Mouse (Mus musculus) right cerebral cortex, postnatal 4 days (tissue): Measurements from ENCODE around the gene Tmem156.

Source experiments
- DNase-seq: peaks from one replicate; pipeline ENCODE4 v3.0.0-alpha.2; 2022

Gene Tmem156

DNA sequence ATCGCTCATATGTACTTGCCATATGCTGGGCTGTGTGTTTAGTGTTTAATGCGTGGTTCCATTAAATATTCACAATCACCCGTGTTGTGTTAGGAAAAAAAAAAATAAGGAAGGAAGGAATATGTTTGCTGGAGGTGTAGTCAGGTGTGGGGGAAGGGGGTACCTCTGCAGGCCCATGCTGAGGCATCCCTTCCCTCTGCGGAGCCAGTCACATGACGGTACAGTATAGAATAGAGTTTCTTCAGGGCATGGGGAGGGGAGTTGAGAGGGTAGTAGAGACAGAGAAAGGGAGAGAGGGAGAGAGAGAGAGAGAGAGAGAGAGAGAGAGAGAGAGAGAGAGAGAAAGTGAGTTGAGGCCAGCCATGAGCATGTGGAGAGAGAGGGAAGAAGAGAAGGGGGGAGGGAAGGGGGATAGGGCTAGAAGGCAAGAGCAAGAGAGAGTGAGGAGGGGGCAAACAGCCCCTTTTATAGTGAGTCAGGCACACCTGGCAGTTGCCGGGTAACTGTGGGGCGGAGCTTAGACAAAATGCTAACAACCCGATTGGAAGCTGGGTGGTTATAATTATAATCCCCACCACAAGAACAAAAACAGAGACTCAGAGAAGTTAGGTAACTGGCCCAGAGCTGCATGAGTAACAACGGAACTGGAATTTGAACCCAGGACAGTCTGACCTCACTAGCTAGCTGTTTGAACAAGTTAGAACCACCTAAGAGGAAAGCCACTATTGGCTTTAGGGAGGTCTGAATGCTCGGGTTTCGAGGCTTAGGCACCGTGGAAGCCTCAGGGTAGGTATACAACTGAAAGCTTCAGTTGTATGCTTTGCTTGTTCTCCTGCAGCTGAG lies 45.3 kb downstream of the Tmem156 start:
- DNase-seq = no peak

GRCm38 (mm10) chr5:65045642-65046370 lies 46.1 kb downstream of the Tmem156 start:
- no peak for DNase-seq

DNA sequence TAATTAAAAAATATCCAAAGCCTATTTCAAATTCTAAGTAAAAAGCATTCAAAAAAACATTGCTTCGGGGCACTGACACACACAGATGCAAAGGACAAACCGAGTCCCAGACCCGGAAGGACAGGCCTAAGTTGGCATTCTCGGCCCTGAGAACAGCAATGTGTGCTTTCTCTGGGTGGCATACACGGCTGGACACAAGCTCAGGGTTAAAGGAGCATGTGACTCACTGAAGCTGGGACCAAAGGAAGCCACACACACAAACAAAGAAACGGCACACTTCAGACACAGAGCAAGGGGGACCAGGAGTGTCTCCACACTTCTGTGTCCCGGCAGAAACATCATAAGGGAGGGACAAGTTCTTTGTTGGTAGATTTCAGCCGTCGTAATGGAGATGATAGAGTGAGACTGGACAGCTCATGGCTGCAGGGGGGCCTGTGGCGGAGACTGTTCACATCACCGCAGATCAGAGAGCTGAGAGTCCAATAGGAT lies 48.5 kb downstream of the Tmem156 start:
- no peak for DNase-seq

- DNase-seq = no peak
These were observed 51.5 kb downstream of the Tmem156 start for GRCm38 (mm10) chr5:65040463-65040862.

- DNase-seq = no peak
These were observed 52.9 kb downstream of the Tmem156 start for GRCm38 (mm10) chr5:65038811-65039571.

- DNase-seq = no peak
These were observed 53.6 kb downstream of the Tmem156 start for GRCm38 (mm10) chr5:65038305-65038704.

GRCm38 (mm10) chr5:65036597-65036996 lies 55.3 kb downstream of the Tmem156 start:
- peak; percentile 39 for DNase-seq

GRCm38 (mm10) chr5:65028019-65028418 lies 63.9 kb downstream of the Tmem156 start:
- DNase-seq = no peak

GRCm38 (mm10) chr5:65026776-65027175 lies 65.2 kb downstream of the Tmem156 start:
- no peak for DNase-seq

GRCm38 (mm10) chr5:65025916-65026315 lies 66.0 kb downstream of the Tmem156 start:
- DNase-seq = no peak

DNA sequence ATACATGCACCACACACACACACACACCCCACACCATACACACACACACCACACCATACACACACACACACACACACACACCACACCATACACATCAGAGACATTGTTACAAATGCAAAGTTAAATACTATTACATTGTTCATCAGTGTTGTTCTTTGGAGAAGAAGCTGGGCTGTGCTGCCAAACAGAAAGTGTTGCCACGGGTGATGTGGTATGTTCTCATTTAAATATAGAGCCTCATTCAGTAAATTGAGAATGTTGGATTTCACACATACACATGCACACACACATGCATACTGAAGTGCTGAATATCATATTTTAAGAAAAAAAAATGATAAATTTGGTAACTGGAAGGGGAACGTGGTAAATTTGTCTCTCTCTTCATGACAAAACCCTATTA lies 67.3 kb downstream of the Tmem156 start:
- no peak for DNase-seq

- DNase-seq = no peak
These were observed 69.9 kb downstream of the Tmem156 start for GRCm38 (mm10) chr5:65022006-65022405.

- DNase-seq = peak; percentile 42
These were observed 72.1 kb downstream of the Tmem156 start for GRCm38 (mm10) chr5:65019823-65020222.

DNA sequence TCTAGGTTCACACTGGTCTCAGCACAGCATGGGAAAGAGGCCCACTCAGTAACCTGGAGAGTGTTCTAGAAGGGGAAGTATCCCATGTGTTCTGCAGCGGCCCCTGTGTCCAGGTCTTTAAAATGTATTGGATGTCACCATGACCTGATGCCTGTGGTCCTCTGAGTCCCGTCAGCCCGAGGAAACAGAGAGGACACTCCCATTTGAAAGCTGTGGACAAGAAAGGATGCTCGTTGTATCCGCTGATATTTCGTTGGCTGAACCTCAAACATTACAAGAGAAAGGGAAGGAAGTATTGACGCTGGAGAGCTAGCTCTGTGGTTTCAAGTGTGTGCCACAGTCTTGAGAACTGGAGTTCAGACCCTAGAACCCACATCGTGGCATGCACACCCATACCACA lies 72.8 kb downstream of the Tmem156 start:
- DNase-seq = no peak

- no peak for DNase-seq
These were observed 76.4 kb downstream of the Tmem156 start for GRCm38 (mm10) chr5:65015508-65015907.

DNA sequence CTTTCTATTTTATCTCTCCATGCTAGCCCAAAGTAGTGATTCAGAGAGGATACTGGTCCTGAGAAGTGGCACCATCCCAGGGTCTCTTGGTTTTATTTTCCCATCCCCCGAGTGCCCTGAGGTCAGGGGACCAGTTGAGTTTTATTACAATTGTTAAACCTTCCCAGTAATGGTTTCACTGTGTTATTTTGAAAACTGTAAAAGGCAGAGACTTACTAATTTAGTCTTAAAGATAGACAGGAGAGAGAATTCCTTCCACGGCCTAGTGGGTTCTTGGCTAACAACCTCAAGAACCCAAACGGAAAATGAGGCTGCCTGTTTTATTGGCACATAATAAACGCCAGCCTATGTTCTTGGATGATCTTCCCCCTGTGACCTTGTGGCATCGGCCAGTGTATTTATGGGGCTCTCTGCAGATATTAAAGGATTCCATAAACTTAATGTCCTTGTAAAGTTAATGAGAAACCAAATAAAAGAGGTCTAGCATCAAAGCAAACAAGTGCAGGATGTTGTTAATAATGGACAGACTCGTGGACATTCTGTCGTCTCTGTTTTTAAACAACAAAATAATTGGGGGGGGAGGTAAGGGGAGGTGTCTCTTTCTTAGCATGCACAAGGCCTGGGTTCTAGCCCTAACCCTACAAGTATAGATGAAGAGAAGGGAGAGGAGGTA lies 79.9 kb downstream of the Tmem156 start:
- DNase-seq = no peak

DNA sequence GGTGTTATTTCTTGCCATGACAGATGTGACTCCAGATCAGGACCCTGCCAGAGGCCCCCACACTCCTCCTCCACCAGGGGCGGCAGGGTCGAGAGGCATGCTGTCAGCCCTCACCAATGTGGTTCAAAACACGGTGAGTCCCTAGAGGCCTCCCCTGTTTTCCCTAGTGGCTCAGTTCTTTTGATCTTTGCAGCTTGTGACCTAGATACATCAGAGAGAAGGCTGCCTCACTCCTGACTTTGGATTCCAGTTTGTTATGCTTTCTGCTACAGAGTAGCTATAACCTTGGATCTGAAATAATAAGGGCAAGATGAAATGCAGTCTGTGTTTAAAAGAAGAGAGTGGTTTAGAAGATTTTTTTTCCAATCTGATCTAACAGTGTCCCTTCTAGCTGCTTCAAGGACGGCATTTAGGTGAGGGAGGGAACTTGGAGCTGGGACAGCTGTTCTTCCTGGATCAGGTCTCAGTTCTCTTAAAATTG lies 85.9 kb downstream of the Tmem156 start:
- no peak for DNase-seq

GRCm38 (mm10) chr5:65005251-65005650 lies 86.7 kb downstream of the Tmem156 start:
- DNase-seq = no peak
